Mouse (Mus musculus) midbrain, embryonic 15.5 days (tissue): ENCODE measurements at regions not wholly inside any gene's neighbourhood (a gene's known extent, or its start where the extent isn't known, plus 50 kb on each side); places are given as distances from the start of the nearest gene placed in this dataset.

Experiments used
- ATAC-seq: fragments of 200-750 bp; cut with Nextera tagmentation; replicated peaks from 2 replicates; pipeline ENCODE4 v1.8.0; 2017; ENCODE audit warnings: moderate TSS enrichment
- H3K27ac ChIP-seq: fragments of 300-500 bp; sonication (generic); 2 replicates; pipeline ENCODE4 v1.5.1; 2015; ENCODE audit warnings: mild to moderate bottlenecking, inconsistent platforms
- H3K27me3 ChIP-seq: fragments of 300-500 bp; sonication (generic); replicated peaks from 2 replicates; pipeline ENCODE4 v1.6.1; 2015; ENCODE audit warnings: inconsistent platforms
- H3K36me3 ChIP-seq: fragments of 300-500 bp; sonication (generic); replicated peaks from 2 replicates; pipeline ENCODE4 v1.6.1; 2015; ENCODE audit warnings: inconsistent platforms
- H3K4me1 ChIP-seq: fragments of 300-500 bp; sonication (generic); 2 replicates; pipeline ENCODE4 v1.6.1; 2015; ENCODE audit warnings: inconsistent platforms
- H3K4me2 ChIP-seq: fragments of 300-500 bp; sonication (generic); 2 replicates; pipeline ENCODE4 v1.6.1; 2015; ENCODE audit warnings: inconsistent platforms, mild to moderate bottlenecking, moderate library complexity
- H3K4me3 ChIP-seq: fragments of 300-500 bp; sonication (generic); 2 replicates; pipeline ENCODE4 v1.5.1; 2015; ENCODE audit warnings: mild to moderate bottlenecking, inconsistent platforms
- H3K9ac ChIP-seq: fragments of 300-500 bp; sonication (generic); 2 replicates; pipeline ENCODE4 v1.6.1; 2015; ENCODE audit warnings: mild to moderate bottlenecking, inconsistent platforms
- H3K9me3 ChIP-seq: fragments of 300-500 bp; sonication (generic); 2 replicates; pipeline ENCODE4 v1.6.1; 2016; ENCODE audit warnings: inconsistent platforms
- WGBS: fragments of 180-500 bp; shearing (Covaris S2); methylation state at CpG from one replicate; pipeline ENCODE4 v1.1.7; 2015; ENCODE audit warnings: mixed read lengths; 5-methylcytosine and 5-hydroxymethylcytosine counted together

DNA sequence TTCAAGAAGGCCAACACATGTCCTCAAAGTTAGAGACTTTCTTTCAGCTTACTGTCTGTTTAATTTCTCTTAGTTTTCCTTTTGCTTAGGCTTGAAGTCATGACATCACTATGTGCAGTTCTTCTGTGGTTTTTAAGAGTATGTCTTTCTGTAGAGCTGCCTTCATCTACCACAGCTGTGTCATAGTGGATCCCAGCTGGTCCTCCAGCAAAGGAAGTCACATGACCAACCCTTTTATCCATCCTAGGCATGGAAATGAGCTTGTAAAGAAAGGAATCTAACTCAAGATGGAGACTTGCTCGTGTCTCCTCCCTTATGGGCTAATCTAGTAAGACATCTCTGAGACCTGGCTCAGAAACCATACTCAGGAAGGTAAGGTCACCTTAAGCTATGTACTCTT, 886.7 kb upstream of the Tenm2 start:
- Histone ChIP-seq H3K36me3 (no peaks in the 10 kb centered on the region), H3K9me3 (no peaks in the 10 kb centered on the region), H3K4me1 (no peaks in the 10 kb centered on the region), H3K9ac (no peak overlapping the region), H3K27ac (no peak overlapping the region), H3K4me3 (no peak overlapping the region), H3K4me2 (no peak overlapping the region), H3K27me3 (no peaks in the 10 kb centered on the region)
- ATAC-seq = no peak
- WGBS = 55% methylated on average over 1 of the region's 1 CpGs

GRCm38 (mm10) chr11:38121051-38121616, 885.4 kb upstream of the Tenm2 start:
- Histone ChIP-seq H3K4me3 (no peak overlapping the region), H3K27me3 (no peaks in the 10 kb centered on the region), H3K4me2 (peak overlapping the region; percentile 15), H3K9me3 (no peaks in the 10 kb centered on the region), H3K27ac (no peak overlapping the region), H3K4me1 (no peaks in the 10 kb centered on the region), H3K9ac (no peak overlapping the region), H3K36me3 (no peaks in the 10 kb centered on the region)
- WGBS = 24% methylated on average over 8 of the region's 8 CpGs
- ATAC-seq = no peak

GRCm38 (mm10) chr11:38117741-38118140, 882.0 kb upstream of the Tenm2 start:
- H3K27ac ChIP-seq = no peak overlapping the region
- H3K27me3 ChIP-seq = no peaks in the 10 kb centered on the region
- no peaks in the 10 kb centered on the region for H3K4me1 ChIP-seq
- H3K36me3 ChIP-seq = no peaks in the 10 kb centered on the region
- no peak overlapping the region for H3K9ac ChIP-seq
- H3K4me2 ChIP-seq = no peak overlapping the region
- H3K4me3 ChIP-seq = no peak overlapping the region
- 65% methylated on average over 5 of the region's 5 CpGs for WGBS
- no peak for ATAC-seq
- no peaks in the 10 kb centered on the region for H3K9me3 ChIP-seq

DNA sequence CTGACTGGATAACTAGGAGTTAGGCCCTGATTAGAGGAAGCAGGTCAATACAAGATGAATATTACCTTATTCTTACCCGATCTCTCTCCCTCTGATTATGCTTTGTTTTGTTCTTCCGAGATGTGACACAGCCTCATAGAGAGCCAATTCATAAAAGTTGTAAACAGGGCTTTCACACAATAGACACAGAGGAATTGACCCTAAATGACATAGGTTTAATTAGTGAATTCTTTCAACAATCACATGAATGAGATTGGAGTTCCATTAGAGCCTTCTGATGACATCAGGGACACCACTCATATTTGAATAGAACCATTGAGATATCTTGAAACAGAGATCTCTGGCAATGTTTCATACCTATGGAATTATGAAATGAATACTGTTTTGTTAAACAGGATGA, 856.4 kb upstream of the Tenm2 start:
- no peak overlapping the region for H3K4me2 ChIP-seq
- no peaks in the 10 kb centered on the region for H3K4me1 ChIP-seq
- H3K36me3 ChIP-seq = no peaks in the 10 kb centered on the region
- H3K9me3 ChIP-seq = no peaks in the 10 kb centered on the region
- ATAC-seq = no peak
- 88% methylated on average over 2 of the region's 2 CpGs for WGBS
- no peaks in the 10 kb centered on the region for H3K27me3 ChIP-seq
- H3K9ac ChIP-seq = no peak overlapping the region
- H3K4me3 ChIP-seq = no peak overlapping the region
- no peak overlapping the region for H3K27ac ChIP-seq

DNA sequence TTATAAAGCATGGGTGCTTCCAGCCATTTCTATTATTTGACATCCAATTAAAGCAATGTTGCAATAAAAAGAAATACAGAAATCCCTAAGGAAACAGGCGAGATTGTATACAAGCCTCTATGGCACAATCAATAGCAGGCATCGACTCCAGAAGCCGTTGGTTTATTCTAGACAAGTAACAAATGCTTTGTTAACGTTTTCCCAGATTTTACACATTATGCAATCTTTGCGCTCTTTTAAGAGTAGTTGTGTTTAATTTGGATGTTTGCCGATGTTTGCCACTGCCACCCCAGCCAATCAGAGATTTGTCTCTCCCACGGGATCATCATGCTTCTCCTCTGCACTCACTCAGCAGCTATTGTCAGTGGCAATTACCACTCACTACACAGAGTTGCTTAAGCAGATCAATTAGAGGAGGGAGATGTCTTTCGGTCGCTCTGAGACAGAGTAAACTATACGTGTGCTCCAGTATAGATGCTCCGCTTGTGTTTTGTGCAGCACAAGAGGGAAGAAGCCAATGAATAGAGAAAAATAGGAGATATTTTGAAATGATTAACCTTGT, 839.5 kb upstream of the Tenm2 start:
- H3K36me3 ChIP-seq = no peaks in the 10 kb centered on the region
- no peak overlapping the region for H3K4me2 ChIP-seq
- no peak overlapping the region for H3K4me3 ChIP-seq
- no peaks in the 10 kb centered on the region for H3K9me3 ChIP-seq
- H3K27ac ChIP-seq = no peak overlapping the region
- 61% methylated on average over 11 of the region's 11 CpGs for WGBS
- no peak for ATAC-seq
- no peak overlapping the region for H3K9ac ChIP-seq
- H3K27me3 ChIP-seq = no peaks in the 10 kb centered on the region
- H3K4me1 ChIP-seq = no peaks in the 10 kb centered on the region

- H3K9me3 ChIP-seq = no peaks in the 10 kb centered on the region
- no peak overlapping the region for H3K9ac ChIP-seq
- H3K27me3 ChIP-seq = no peaks in the 10 kb centered on the region
- 75% methylated on average over 4 of the region's 4 CpGs for WGBS
- H3K27ac ChIP-seq = no peak overlapping the region
- ATAC-seq = no peak
- H3K4me3 ChIP-seq = no peak overlapping the region
- H3K4me1 ChIP-seq = no peaks in the 10 kb centered on the region
- H3K4me2 ChIP-seq = no peak overlapping the region
- H3K36me3 ChIP-seq = no peaks in the 10 kb centered on the region
Observed at GRCm38 (mm10) chr11:38069635-38070034, 833.9 kb upstream of the Tenm2 start.

- Histone ChIP-seq H3K4me1 (no peaks in the 10 kb centered on the region), H3K27ac (no peak overlapping the region), H3K9me3 (no peaks in the 10 kb centered on the region), H3K27me3 (no peaks in the 10 kb centered on the region), H3K36me3 (no peaks in the 10 kb centered on the region), H3K4me3 (no peak overlapping the region), H3K4me2 (no peak overlapping the region), H3K9ac (no peak overlapping the region)
- no peak for ATAC-seq
- 24% methylated on average over 1 of the region's 1 CpGs for WGBS
Observed at GRCm38 (mm10) chr11:38067682-38068081, 831.9 kb upstream of the Tenm2 start.

- ATAC-seq = no peak
- Histone ChIP-seq H3K9ac (no peak overlapping the region), H3K27me3 (no peaks in the 10 kb centered on the region), H3K4me1 (no peaks in the 10 kb centered on the region), H3K27ac (no peak overlapping the region), H3K9me3 (no peaks in the 10 kb centered on the region), H3K36me3 (no peaks in the 10 kb centered on the region), H3K4me3 (no peak overlapping the region), H3K4me2 (no peak overlapping the region)
- 85% methylated on average over 5 of the region's 5 CpGs for WGBS
Observed at GRCm38 (mm10) chr11:38066091-38066490, 830.3 kb upstream of the Tenm2 start.

DNA sequence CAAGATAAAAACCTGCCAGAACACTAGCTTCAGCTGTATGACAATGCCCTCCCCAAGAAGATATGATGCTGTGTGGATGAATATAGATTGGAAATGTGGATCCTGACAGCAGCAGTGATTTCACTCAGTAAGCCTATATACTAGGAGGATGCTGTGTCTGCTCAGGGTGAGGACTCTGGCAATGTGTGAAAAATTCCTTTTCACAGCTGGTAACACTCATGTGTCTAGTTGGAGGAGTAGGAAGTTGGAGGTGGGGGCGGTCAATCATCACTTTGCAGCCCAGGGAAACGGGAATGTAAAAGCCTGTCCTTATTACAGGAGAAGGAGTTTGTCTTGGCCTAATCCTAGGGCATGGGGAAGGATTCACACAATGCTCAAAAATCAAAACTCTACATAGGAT, 824.3 kb upstream of the Tenm2 start:
- Histone ChIP-seq H3K9ac (no peak overlapping the region), H3K36me3 (no peaks in the 10 kb centered on the region), H3K27me3 (no peaks in the 10 kb centered on the region), H3K4me2 (no peak overlapping the region), H3K9me3 (no peaks in the 10 kb centered on the region), H3K27ac (no peak overlapping the region), H3K4me1 (no peaks in the 10 kb centered on the region), H3K4me3 (no peak overlapping the region)
- WGBS = 88% methylated on average over 2 of the region's 2 CpGs
- no peak for ATAC-seq

DNA sequence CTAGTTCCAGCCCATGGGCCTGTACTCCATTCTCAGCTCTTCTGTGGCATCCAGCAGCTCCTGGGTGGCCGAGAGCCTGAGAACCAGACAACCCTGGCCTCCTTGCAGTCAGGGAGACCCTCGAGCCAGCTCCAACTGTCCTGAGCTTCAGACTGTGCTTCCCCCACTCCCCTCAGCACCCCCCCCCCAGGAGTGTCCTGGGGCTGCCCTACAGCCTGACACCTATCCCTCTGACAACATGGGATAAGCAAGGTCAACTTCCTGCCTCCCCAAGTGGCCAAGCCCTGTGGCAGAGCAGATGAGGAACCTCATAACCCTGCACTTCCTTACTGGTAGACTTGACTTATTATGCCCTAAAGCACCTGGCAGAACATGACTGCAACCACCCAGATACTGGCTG, 823.1 kb upstream of the Tenm2 start:
- H3K4me1 ChIP-seq = no peaks in the 10 kb centered on the region
- no peak overlapping the region for H3K4me3 ChIP-seq
- no peaks in the 10 kb centered on the region for H3K9me3 ChIP-seq
- H3K36me3 ChIP-seq = no peaks in the 10 kb centered on the region
- H3K27me3 ChIP-seq = no peaks in the 10 kb centered on the region
- no peak overlapping the region for H3K4me2 ChIP-seq
- H3K27ac ChIP-seq = no peak overlapping the region
- 68% methylated on average over 2 of the region's 2 CpGs for WGBS
- no peak overlapping the region for H3K9ac ChIP-seq
- no peak for ATAC-seq

DNA sequence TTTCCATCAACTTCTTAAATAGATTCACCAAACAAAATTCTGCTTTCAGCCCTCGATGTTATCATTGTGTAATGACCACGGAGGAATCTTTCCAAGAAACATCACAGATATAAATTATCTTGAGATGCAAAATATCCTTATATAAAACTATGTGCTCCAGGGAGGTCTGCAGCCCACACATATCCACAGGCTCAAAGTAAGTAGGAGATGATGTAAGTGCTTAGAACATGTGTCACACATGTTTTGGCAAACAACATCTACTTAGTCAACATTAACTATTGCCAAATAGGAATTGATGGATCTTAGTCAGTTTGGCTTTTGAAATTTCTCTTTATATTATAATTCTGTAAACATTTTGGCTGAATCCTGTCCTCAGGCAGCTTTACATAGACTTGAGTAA, 800.8 kb upstream of the Tenm2 start:
- WGBS = 93% methylated on average over 2 of the region's 2 CpGs

DNA sequence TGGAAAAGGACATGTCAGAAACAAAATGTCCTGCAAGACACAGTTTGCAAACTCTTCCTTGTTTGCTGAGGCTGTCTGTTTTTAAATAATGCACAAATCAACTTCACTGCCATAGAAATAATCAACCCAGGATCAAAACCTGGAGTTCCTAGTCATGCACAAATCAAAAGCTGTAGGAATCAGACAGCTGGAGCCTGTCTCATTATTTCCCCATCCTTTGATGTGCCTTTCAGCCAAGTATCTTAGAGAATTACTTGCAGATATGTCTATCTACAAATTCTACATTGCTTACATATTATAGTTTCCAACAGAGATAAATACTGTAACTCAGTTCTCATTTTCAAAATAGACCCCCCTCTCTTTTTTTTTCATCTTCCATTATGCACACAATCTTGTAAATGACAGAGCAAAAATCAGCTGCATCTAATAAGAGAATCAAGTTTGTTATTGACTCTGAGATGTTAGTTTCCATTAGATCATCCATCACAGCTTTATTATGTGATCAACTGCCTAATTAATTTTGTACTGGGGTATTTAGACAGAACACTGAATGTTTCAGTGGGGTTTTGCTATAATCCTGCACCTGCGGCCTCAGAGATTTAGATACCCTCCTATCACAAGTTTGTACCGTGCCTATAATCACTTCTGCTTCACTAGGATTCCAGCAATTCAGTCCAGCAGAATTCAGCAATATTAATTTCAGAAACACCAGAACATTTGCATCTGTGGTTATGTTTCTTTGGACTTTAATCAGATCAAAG, 798.9 kb upstream of the Tenm2 start:
- WGBS = 52% methylated on average over 2 of the region's 2 CpGs
- H3K27me3 ChIP-seq = no peaks in the 10 kb centered on the region
- H3K4me3 ChIP-seq = no peak overlapping the region
- H3K4me1 ChIP-seq = no peaks in the 10 kb centered on the region
- no peak overlapping the region for H3K27ac ChIP-seq
- H3K4me2 ChIP-seq = no peak overlapping the region
- no peak overlapping the region for H3K9ac ChIP-seq
- no peaks in the 10 kb centered on the region for H3K9me3 ChIP-seq
- no peak for ATAC-seq
- H3K36me3 ChIP-seq = no peaks in the 10 kb centered on the region

More for the DNA sequence above, 800.8 kb upstream of the Tenm2 start:
- no peaks in the 10 kb centered on the region for H3K4me1 ChIP-seq
- H3K36me3 ChIP-seq = no peaks in the 10 kb centered on the region
- ATAC-seq = no peak
- no peak overlapping the region for H3K9ac ChIP-seq
- H3K27ac ChIP-seq = no peak overlapping the region
- no peak overlapping the region for H3K4me2 ChIP-seq
- no peaks in the 10 kb centered on the region for H3K9me3 ChIP-seq
- no peak overlapping the region for H3K4me3 ChIP-seq
- no peaks in the 10 kb centered on the region for H3K27me3 ChIP-seq

DNA sequence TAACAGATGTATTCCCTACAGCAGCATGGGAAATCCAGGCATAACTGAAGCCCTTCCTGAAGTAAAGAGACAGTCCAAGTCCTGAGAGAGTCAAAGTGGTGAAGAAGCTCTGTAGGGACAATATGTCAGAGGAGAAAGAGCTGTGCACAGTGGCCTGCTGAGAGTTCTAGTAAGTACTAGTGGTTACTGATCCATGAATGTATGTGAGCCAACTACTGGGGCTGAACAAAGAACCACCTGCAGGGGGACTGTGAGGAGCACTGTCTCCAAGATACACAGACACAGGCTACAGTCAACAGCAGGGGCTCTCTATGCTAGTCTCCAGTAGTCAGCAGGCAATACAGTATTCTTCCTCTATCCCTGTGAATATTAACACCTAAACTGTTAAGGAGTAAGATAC, 785.9 kb upstream of the Tenm2 start:
- H3K27me3 ChIP-seq = no peaks in the 10 kb centered on the region

More for the DNA sequence above, 785.9 kb upstream of the Tenm2 start:
- H3K4me3 ChIP-seq = no peak overlapping the region
- no peak overlapping the region for H3K9ac ChIP-seq
- no peaks in the 10 kb centered on the region for H3K36me3 ChIP-seq
- ATAC-seq = no peak
- no peaks in the 10 kb centered on the region for H3K4me1 ChIP-seq
- no peak overlapping the region for H3K27ac ChIP-seq
- no peak overlapping the region for H3K4me2 ChIP-seq
- H3K9me3 ChIP-seq = no peaks in the 10 kb centered on the region
